Mouse (Mus musculus) embryonic facial prominence, embryonic 14.5 days (tissue): Measurements from ENCODE around the gene Pnmal2. TPM values are rescaled to one million over a fixed set of nuclear protein-coding genes. Genes with fewer than 3 reads are reported as not detected.

Source experiments
- ATAC-seq: fragments of 200-750 bp; cut with Nextera tagmentation; 2 replicates; pipeline ENCODE4 v1.8.0; 2017; ENCODE audit warnings: low read depth, moderate number of reproducible peaks, moderate TSS enrichment
- DNase-seq: peaks from one replicate; pipeline ENCODE4 v3.0.0-alpha.2; 2015; ENCODE audit warnings: low spot score
- H3K27ac ChIP-seq: fragments of 300-500 bp; sonication (generic); replicated peaks from 2 replicates; pipeline ENCODE4 v1.5.1; 2014; ENCODE audit warnings: low read depth, mild to moderate bottlenecking, low read length, moderate library complexity
- H3K27me3 ChIP-seq: fragments of 300-500 bp; sonication (generic); replicated peaks from 2 replicates; pipeline ENCODE4 v1.6.1; 2014; ENCODE audit warnings: low read length; ENCODE audit not compliant: control insufficient read depth, insufficient read depth
- H3K36me3 ChIP-seq: fragments of 300-500 bp; sonication (generic); 2 replicates; pipeline ENCODE4 v1.6.1; 2014; ENCODE audit warnings: low read length, mixed read lengths; ENCODE audit not compliant: control insufficient read depth, insufficient read depth
- H3K4me1 ChIP-seq: fragments of 300-500 bp; sonication (generic); 2 replicates; pipeline ENCODE4 v1.6.1; 2014; ENCODE audit warnings: antibody characterized with exemption, low read length; ENCODE audit not compliant: control insufficient read depth, insufficient read depth
- H3K4me2 ChIP-seq: fragments of 300-500 bp; sonication (generic); 2 replicates; pipeline ENCODE4 v1.6.1; 2014; ENCODE audit warnings: low read depth, mild to moderate bottlenecking, low read length, moderate library complexity, mixed read lengths
- H3K4me3 ChIP-seq: fragments of 300-500 bp; sonication (generic); 2 replicates; pipeline ENCODE4 v1.5.1; 2014; ENCODE audit warnings: low read depth, mild to moderate bottlenecking, low read length
- H3K9ac ChIP-seq: fragments of 300-500 bp; sonication (generic); 2 replicates; pipeline ENCODE4 v1.6.1; 2014; ENCODE audit warnings: low read depth, mild to moderate bottlenecking, low read length, moderate library complexity, mixed read lengths
- H3K9me3 ChIP-seq: fragments of 300-500 bp; sonication (generic); 2 replicates; pipeline ENCODE4 v1.6.1; 2016; ENCODE audit warnings: low read length; ENCODE audit not compliant: control insufficient read depth
- WGBS: fragments of 180-500 bp; shearing (Covaris S2); extraction: QIAGEN DNeasy Blood & Tissue Kit; methylation state at CpG from one replicate; pipeline ENCODE4 v1.1.7; 2014; 5-methylcytosine and 5-hydroxymethylcytosine counted together
- polyA plus RNA-seq: library from polyadenylated mRNA; unstranded; fragments of >200 nt; fragmentation: Nextera tagmentation; extraction: Ambion mirVana; gene quantifications from 2 replicates; pipeline ENCODE4 v1.2.1, GENCODE M21; 2014

Pnmal2 gene
- polyA plus RNA-seq, 1 experiment from 2014 or later = 20.9 TPM

GRCm38 (mm10) chr7:16945419-16945818, 937 bp downstream of the Pnmal2 start:
- WGBS = 17% methylated on average over 17 of the region's 17 CpGs
- Histone ChIP-seq H3K9ac (peak overlapping the region; percentile 73), H3K27me3 (peaks cover 50% of the 10 kb centered on the region), H3K4me2 (peak overlapping the region; percentile 83), H3K27ac (no peak overlapping the region), H3K4me3 (peak overlapping the region; percentile 55), H3K36me3 (no peaks in the 10 kb centered on the region), H3K9me3 (no peaks in the 10 kb centered on the region), H3K4me1 (peaks cover 32% of the 10 kb centered on the region)
- DNase-seq = no peak
- no peak for ATAC-seq

- Histone ChIP-seq H3K27ac (peak overlapping the region; percentile 41), H3K9ac (peak overlapping the region; percentile 57), H3K36me3 (no peaks in the 10 kb centered on the region), H3K4me2 (peak overlapping the region; percentile 83), H3K4me1 (peaks cover 32% of the 10 kb centered on the region), H3K4me3 (peak overlapping the region; percentile 55), H3K9me3 (no peaks in the 10 kb centered on the region), H3K27me3 (peaks cover 50% of the 10 kb centered on the region)
- 4% methylated on average over 40 of the region's 53 CpGs for WGBS
- no peak for DNase-seq
- no peak for ATAC-seq
Observed at GRCm38 (mm10) chr7:16946441-16947348, 2.2 kb downstream of the Pnmal2 start.

DNA sequence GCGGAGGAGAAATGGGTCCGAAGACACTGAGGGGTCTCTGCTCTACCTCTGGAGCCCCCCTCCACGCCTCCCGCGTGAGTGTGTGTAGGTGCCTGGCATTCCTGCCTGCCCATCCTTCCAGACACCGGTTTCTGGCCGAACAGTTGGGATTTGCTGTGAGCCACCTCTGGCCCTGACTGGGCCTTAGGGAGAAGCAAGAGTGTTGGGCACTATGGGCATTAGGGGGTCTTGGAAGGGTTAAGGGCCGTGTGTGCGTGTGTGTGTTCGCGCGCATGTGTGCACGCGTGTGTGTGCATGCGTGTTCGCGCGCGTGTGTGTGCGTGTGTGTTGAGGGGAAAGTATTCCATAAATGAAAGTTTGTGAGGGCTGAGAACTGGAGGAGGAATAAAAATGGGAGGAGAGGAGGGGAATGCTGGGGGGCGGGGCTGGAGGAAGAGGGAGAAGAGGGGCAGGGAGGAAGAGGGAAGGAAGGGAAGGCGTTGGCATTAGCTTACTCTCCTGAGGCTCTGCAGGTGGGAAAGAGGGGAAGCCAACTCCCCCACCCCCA, 2.9 kb downstream of the Pnmal2 start:
- ATAC-seq (0 out of 2 replicates have a peak, but pooled peaks have one; percentile 1), DNase-seq (no peak)
- H3K27ac ChIP-seq = peak overlapping the region; percentile 41
- 9% methylated on average over 22 of the region's 22 CpGs for WGBS
- H3K4me2 ChIP-seq = peak overlapping the region; percentile 83
- H3K9me3 ChIP-seq = no peaks in the 10 kb centered on the region
- H3K36me3 ChIP-seq = no peaks in the 10 kb centered on the region
- peak overlapping the region; percentile 55 for H3K4me3 ChIP-seq
- peak overlapping the region; percentile 57 for H3K9ac ChIP-seq
- peaks cover 32% of the 10 kb centered on the region for H3K4me1 ChIP-seq
- peaks cover 50% of the 10 kb centered on the region for H3K27me3 ChIP-seq

GRCm38 (mm10) chr7:16947959-16948361, 3.5 kb downstream of the Pnmal2 start:
- Histone ChIP-seq H3K36me3 (no peaks in the 10 kb centered on the region), H3K27me3 (peaks cover 50% of the 10 kb centered on the region), H3K9ac (no peak overlapping the region), H3K4me2 (peak overlapping the region; percentile 83), H3K4me1 (peaks cover 32% of the 10 kb centered on the region), H3K27ac (peak overlapping the region; percentile 41), H3K9me3 (no peaks in the 10 kb centered on the region), H3K4me3 (peak overlapping the region; percentile 55; the same call in 1 of the 2 replicates)
- DNase-seq = peak; percentile 89
- 3% methylated on average over 4 of the region's 4 CpGs for WGBS
- peak; percentile 70 for ATAC-seq

DNA sequence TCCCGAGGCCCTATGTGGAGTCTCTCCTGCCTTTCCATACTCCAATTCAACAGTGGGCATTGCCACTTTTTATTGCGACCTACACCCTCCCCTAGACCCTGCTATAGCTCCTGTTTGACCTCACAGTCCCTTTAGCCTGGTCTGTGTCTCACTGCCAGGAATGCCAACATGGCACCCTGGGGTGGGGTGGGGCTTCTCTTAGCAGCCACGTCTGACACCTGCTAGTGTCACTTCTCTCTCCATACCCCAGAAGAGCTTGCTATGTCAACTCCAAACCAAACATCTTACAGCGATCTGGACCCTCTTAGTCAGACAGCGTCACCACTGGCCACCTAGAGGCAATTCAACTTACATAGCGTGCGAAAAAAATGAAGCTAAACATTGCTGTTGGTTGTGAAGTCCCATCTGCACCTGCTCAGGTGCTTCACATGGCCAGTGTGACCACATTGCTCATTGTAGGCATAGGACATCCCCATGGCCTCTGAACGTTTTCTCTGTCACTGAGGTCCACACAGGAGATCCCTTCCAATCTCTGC, 4.5 kb downstream of the Pnmal2 start:
- Histone ChIP-seq H3K36me3 (no peaks in the 10 kb centered on the region), H3K27ac (peak overlapping the region; percentile 41), H3K9me3 (no peaks in the 10 kb centered on the region), H3K9ac (no peak overlapping the region), H3K4me3 (no peak overlapping the region), H3K4me2 (peak overlapping the region; percentile 83; the same call in 1 of the 2 replicates), H3K27me3 (peaks cover 50% of the 10 kb centered on the region), H3K4me1 (peaks cover 29% of the 10 kb centered on the region)
- no peak for DNase-seq
- 58% methylated on average over 8 of the region's 8 CpGs for WGBS
- no peak for ATAC-seq

DNA sequence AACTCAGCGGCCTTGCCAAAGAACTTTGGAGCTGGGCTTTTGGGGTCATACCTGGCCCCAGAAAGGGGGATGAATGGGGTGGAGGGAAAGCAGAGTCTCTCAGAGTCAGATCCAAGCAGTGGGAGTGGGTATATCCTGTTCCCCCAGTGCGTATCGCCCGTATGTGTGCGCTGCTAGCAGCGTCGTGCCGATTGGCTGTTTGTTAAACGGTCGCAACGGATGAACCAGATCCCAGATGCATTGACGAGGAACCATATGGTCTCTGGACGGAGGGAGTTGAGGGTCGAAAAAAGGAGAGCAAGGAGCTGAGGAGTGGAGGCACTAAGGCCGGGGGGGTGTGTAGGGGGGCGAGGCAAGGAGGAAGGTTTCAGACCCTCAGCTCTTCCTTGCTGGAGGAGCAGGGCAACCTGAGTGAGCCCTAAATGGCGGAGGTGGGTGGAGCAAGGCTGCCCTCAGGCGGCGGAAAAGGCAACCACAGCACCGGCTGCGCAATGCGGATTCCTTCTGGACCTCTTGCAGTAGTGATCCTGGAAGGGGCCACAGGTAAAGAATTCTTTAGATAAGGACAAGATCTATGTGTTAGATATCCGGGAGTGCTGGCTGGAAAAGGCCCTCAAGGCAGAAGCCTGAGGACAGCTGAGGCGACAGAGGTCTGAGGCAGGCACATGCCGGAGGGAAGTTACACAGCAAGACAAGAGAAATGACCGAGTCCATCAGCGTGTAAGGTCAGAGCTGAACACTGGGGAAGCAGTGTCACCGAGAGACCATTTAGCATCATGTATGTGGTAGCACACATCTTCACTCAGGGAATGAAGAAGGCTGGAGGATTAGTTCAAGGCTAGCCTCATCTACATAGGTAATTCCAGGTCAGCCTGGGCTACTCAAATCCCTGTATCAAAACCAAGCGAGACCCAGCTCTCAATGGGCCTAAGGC, 5.7 kb downstream of the Pnmal2 start:
- Histone ChIP-seq H3K27ac (no peak overlapping the region), H3K4me1 (peaks cover 26% of the 10 kb centered on the region), H3K9me3 (0 out of 2 replicates have a peak, but pooled peaks cover 6% of the 10 kb centered on the region), H3K4me2 (peak overlapping the region; percentile 53), H3K36me3 (no peaks in the 10 kb centered on the region), H3K27me3 (peaks cover 45% of the 10 kb centered on the region), H3K4me3 (peak overlapping the region; percentile 20), H3K9ac (peak overlapping the region; percentile 39; the same call in 1 of the 2 replicates)
- DNase-seq (peak; percentile 78), ATAC-seq (peak; percentile 56)
- WGBS = 12% methylated on average over 29 of the region's 29 CpGs

- H3K27ac ChIP-seq = no peak overlapping the region
- peaks cover 21% of the 10 kb centered on the region for H3K4me1 ChIP-seq
- H3K36me3 ChIP-seq = no peaks in the 10 kb centered on the region
- no peak overlapping the region for H3K9ac ChIP-seq
- 0 out of 2 replicates have a peak, but pooled peaks cover 7% of the 10 kb centered on the region for H3K9me3 ChIP-seq
- peaks cover 36% of the 10 kb centered on the region for H3K27me3 ChIP-seq
- no peak overlapping the region for H3K4me3 ChIP-seq
- DNase-seq (peak; percentile 83), ATAC-seq (peak; percentile 76)
- no peak overlapping the region for H3K4me2 ChIP-seq
- 31% methylated on average over 18 of the region's 18 CpGs for WGBS
Observed at GRCm38 (mm10) chr7:16950861-16951635, 6.6 kb downstream of the Pnmal2 start.
